Mouse (Mus musculus) hindbrain, embryonic 11.5 days (tissue): Measurements from ENCODE around the gene Smg9. TPM values are rescaled to one million over a fixed set of nuclear protein-coding genes. Genes with fewer than 3 reads are reported as not detected.

Experiments
- ATAC-seq: fragments of 200-750 bp; cut with Nextera tagmentation; 2 replicates; pipeline ENCODE4 v1.8.0; 2017; ENCODE audit warnings: mild to moderate bottlenecking, moderate TSS enrichment, moderate library complexity; ENCODE audit not compliant: low FRiP score
- DNase-seq: peaks from one replicate; pipeline ENCODE4 v3.0.0-alpha.2; 2015; ENCODE audit warnings: low spot score
- H3K27ac ChIP-seq: fragments of 300-500 bp; sonication (generic); 2 replicates; pipeline ENCODE4 v1.5.1; 2014; ENCODE audit warnings: mild to moderate bottlenecking, low read depth, low read length
- H3K27me3 ChIP-seq: fragments of 300-500 bp; sonication (generic); 2 replicates; pipeline ENCODE4 v1.6.1; 2014; ENCODE audit warnings: mild to moderate bottlenecking, low read length, moderate library complexity, mixed read lengths; ENCODE audit not compliant: control insufficient read depth, insufficient read depth
- H3K36me3 ChIP-seq: fragments of 300-500 bp; sonication (generic); 2 replicates; pipeline ENCODE4 v1.6.1; 2014; ENCODE audit warnings: mild to moderate bottlenecking, low read length, moderate library complexity, mixed read lengths; ENCODE audit not compliant: control insufficient read depth, insufficient read depth
- H3K4me1 ChIP-seq: fragments of 300-500 bp; sonication (generic); replicated peaks from 2 replicates; pipeline ENCODE4 v1.6.1; 2014; ENCODE audit warnings: low read length, mixed read lengths; ENCODE audit not compliant: control insufficient read depth, insufficient read depth
- H3K4me2 ChIP-seq: fragments of 300-500 bp; sonication (generic); replicated peaks from 2 replicates; pipeline ENCODE4 v1.6.1; 2014; ENCODE audit warnings: mild to moderate bottlenecking, low read depth, low read length
- H3K4me3 ChIP-seq: fragments of 300-500 bp; sonication (generic); 2 replicates; pipeline ENCODE4 v1.5.1; 2014; ENCODE audit warnings: low read depth, low read length
- H3K9ac ChIP-seq: fragments of 300-500 bp; sonication (generic); 2 replicates; pipeline ENCODE4 v1.6.1; 2014; ENCODE audit warnings: low read depth, low read length
- H3K9me3 ChIP-seq: fragments of 300-500 bp; sonication (generic); 2 replicates; pipeline ENCODE4 v1.6.1; 2016; ENCODE audit warnings: low read length; ENCODE audit not compliant: control insufficient read depth
- WGBS: fragments of 180-500 bp; shearing (Covaris S2); extraction: QIAGEN DNeasy Blood & Tissue Kit; methylation state at CpG from one replicate; pipeline ENCODE4 v1.1.7; 2014; 5-methylcytosine and 5-hydroxymethylcytosine counted together
- polyA plus RNA-seq: library from polyadenylated mRNA; unstranded; fragments of >200 nt; fragmentation: Nextera tagmentation; extraction: Ambion mirVana; gene quantifications from 2 replicates; pipeline ENCODE4 v1.2.1, GENCODE M21; 2014

Smg9 gene
- polyA plus RNA-seq, 1 experiment from 2014 or later = 21.3 TPM

- H3K27me3 ChIP-seq = no peaks in the 10 kb centered on the region
These were observed 11.4 kb downstream of the Smg9 start for GRCm38 (mm10) chr7:24410831-24411230.

GRCm38 (mm10) chr7:24413630-24414029 lies 14.2 kb downstream of the Smg9 start:
- Histone ChIP-seq H3K4me3 (no peak overlapping the region), H3K27ac (no peak overlapping the region), H3K27me3 (no peaks in the 10 kb centered on the region), H3K9ac (no peak overlapping the region), H3K9me3 (no peaks in the 10 kb centered on the region), H3K4me1 (no peaks in the 10 kb centered on the region), H3K36me3 (0 out of 2 replicates have a peak, but pooled peaks cover 2% of the 10 kb centered on the region), H3K4me2 (no peak overlapping the region)
- DNase-seq (no peak), ATAC-seq (no peak)
- WGBS = 97% methylated on average over 3 of the region's 3 CpGs

More at GRCm38 (mm10) chr7:24410831-24411230, 11.4 kb downstream of the Smg9 start:
- ATAC-seq = no peak
- 76% methylated on average over 3 of the region's 3 CpGs for WGBS
- DNase-seq = no peak
- no peak overlapping the region for H3K4me3 ChIP-seq
- no peaks in the 10 kb centered on the region for H3K9me3 ChIP-seq
- H3K4me1 ChIP-seq = no peaks in the 10 kb centered on the region
- no peak overlapping the region for H3K9ac ChIP-seq
- peaks cover 1% of the 10 kb centered on the region; the same call in 1 of the 2 replicates for H3K36me3 ChIP-seq
- H3K27ac ChIP-seq = no peak overlapping the region
- H3K4me2 ChIP-seq = no peak overlapping the region

GRCm38 (mm10) chr7:24415261-24415660 lies 15.8 kb downstream of the Smg9 start:
- 84% methylated on average over 7 of the region's 7 CpGs for WGBS
- ATAC-seq = no peak
- no peak overlapping the region for H3K9ac ChIP-seq

GRCm38 (mm10) chr7:24419579-24419978 lies 20.2 kb downstream of the Smg9 start:
- WGBS = 41% methylated on average over 8 of the region's 8 CpGs

More at GRCm38 (mm10) chr7:24415261-24415660, 15.8 kb downstream of the Smg9 start:
- Histone ChIP-seq H3K9me3 (no peaks in the 10 kb centered on the region), H3K4me2 (no peak overlapping the region), H3K4me3 (no peak overlapping the region), H3K27ac (no peak overlapping the region), H3K27me3 (no peaks in the 10 kb centered on the region), H3K4me1 (peaks cover 2% of the 10 kb centered on the region; the same call in 1 of the 2 replicates), H3K36me3 (0 out of 2 replicates have a peak, but pooled peaks cover 2% of the 10 kb centered on the region)
- DNase-seq = no peak

GRCm38 (mm10) chr7:24421648-24422047 lies 22.2 kb downstream of the Smg9 start:
- ATAC-seq (peak; percentile 26; the same call in 1 of the 2 replicates), DNase-seq (peak; percentile 20)
- no peaks in the 10 kb centered on the region for H3K9me3 ChIP-seq
- H3K9ac ChIP-seq = peak overlapping the region; percentile 11; the same call in 1 of the 2 replicates
- no peak overlapping the region for H3K27ac ChIP-seq
- H3K36me3 ChIP-seq = no peaks in the 10 kb centered on the region
- no peak overlapping the region for H3K4me3 ChIP-seq
- H3K27me3 ChIP-seq = no peaks in the 10 kb centered on the region
- H3K4me2 ChIP-seq = no peak overlapping the region
- H3K4me1 ChIP-seq = peaks cover 2% of the 10 kb centered on the region; the same call in 1 of the 2 replicates
- 63% methylated on average over 7 of the region's 7 CpGs for WGBS

More at GRCm38 (mm10) chr7:24419579-24419978, 20.2 kb downstream of the Smg9 start:
- Histone ChIP-seq H3K4me1 (peaks cover 2% of the 10 kb centered on the region; the same call in 1 of the 2 replicates), H3K4me3 (no peak overlapping the region), H3K4me2 (no peak overlapping the region), H3K9ac (peak overlapping the region; percentile 23; the same call in 1 of the 2 replicates), H3K9me3 (no peaks in the 10 kb centered on the region), H3K27me3 (no peaks in the 10 kb centered on the region), H3K27ac (peak overlapping the region; percentile 9; the same call in 1 of the 2 replicates), H3K36me3 (0 out of 2 replicates have a peak, but pooled peaks cover 2% of the 10 kb centered on the region)
- peak; percentile 48; the same call in 1 of the 2 replicates for ATAC-seq
- DNase-seq = peak; percentile 31

GRCm38 (mm10) chr7:24422251-24422650 lies 22.8 kb downstream of the Smg9 start:
- H3K4me2 ChIP-seq = no peak overlapping the region
- H3K4me3 ChIP-seq = no peak overlapping the region

GRCm38 (mm10) chr7:24423107-24423763 lies 23.8 kb downstream of the Smg9 start:
- H3K27ac ChIP-seq = no peak overlapping the region
- no peaks in the 10 kb centered on the region for H3K9me3 ChIP-seq
- H3K36me3 ChIP-seq = no peaks in the 10 kb centered on the region
- no peak overlapping the region for H3K4me3 ChIP-seq
- H3K9ac ChIP-seq = no peak overlapping the region
- DNase-seq (no peak), ATAC-seq (no peak)
- H3K4me2 ChIP-seq = no peak overlapping the region
- no peaks in the 10 kb centered on the region for H3K27me3 ChIP-seq
- 89% methylated on average over 15 of the region's 15 CpGs for WGBS
- peaks cover 2% of the 10 kb centered on the region; the same call in 1 of the 2 replicates for H3K4me1 ChIP-seq

More at GRCm38 (mm10) chr7:24422251-24422650, 22.8 kb downstream of the Smg9 start:
- peak overlapping the region; percentile 11; the same call in 1 of the 2 replicates for H3K9ac ChIP-seq
- H3K27me3 ChIP-seq = no peaks in the 10 kb centered on the region
- H3K9me3 ChIP-seq = no peaks in the 10 kb centered on the region
- peaks cover 2% of the 10 kb centered on the region; the same call in 1 of the 2 replicates for H3K4me1 ChIP-seq
- DNase-seq (peak; percentile 19), ATAC-seq (no peak; the same call in 1 of the 2 replicates)
- 67% methylated on average over 8 of the region's 8 CpGs for WGBS
- H3K36me3 ChIP-seq = no peaks in the 10 kb centered on the region
- peak overlapping the region; percentile 42 for H3K27ac ChIP-seq

- Histone ChIP-seq H3K27ac (no peak overlapping the region), H3K4me1 (peaks cover 2% of the 10 kb centered on the region; the same call in 1 of the 2 replicates), H3K4me3 (no peak overlapping the region), H3K27me3 (no peaks in the 10 kb centered on the region), H3K4me2 (no peak overlapping the region), H3K9ac (no peak overlapping the region), H3K36me3 (no peaks in the 10 kb centered on the region), H3K9me3 (no peaks in the 10 kb centered on the region)
- DNase-seq (no peak), ATAC-seq (no peak)
- WGBS = 87% methylated on average over 12 of the region's 12 CpGs
These were observed 24.7 kb downstream of the Smg9 start for GRCm38 (mm10) chr7:24423956-24424732.
